Mouse (Mus musculus) thymus, postnatal 14 days (tissue): ENCODE measurements around the gene Znhit6.

Experiments used
- DNase-seq: peaks from one replicate; pipeline ENCODE4 v3.0.0; 2021

Gene Znhit6

DNA sequence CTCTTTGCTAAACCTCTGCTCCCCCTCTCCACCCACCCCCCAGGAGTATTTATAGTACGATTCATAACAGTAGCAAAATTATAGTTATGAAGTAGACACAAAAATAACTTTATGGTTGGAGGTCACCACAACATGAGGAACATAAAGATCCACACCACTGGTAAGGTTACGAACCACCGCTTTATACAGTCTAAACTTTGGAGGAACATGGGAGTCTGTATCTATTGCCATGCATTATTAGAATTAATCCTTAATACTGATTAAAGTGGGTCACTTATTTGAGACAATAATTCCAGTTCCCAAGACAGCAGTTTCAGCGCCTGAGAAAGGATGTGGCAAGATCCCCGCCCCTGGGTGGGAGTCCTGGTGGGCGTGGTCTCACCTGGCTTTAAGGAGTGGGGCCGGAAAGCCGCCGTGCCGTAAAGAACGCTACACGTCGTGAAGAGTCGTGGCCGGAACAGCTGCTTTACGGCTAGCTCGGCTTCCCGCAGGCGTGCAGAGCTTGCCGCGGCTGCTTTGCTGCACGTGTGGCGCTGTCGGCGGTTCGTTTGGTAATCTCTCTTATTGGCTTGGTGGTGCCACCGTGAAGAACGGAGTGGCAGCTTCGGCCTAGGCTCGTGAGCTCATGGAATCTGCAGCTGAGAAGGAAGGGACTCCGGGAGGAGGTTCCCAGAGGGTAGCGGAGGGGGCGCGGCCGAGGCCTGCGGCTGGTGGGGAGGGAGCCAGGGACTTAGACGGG is at the start of gene Znhit6:
Gene Znhit6, plus strand, starts transcription at position 463 of the 739 bp plus-strand sequence.
- DNase-seq: peak; percentile 95

DNA sequence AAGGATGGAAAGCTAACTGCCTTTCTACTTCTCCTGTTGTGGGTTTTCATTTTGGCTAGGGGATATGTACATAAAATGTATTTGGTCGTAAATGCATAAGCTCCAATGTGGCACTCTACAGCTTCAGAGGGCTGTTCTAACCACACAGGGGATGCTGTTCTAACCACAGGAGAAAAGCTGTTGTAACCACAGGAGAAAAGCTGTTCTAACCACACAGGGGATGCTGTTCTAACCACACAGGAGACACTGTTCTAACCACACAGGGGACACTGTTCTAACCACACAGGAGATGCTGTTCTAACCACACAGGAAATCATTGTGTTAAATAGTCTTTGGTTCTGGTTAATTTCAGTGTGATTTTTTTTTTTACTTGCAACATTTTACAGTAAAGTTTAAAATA is 38.1 kb upstream of the Znhit6 start:
- DNase-seq: peak; percentile 3

DNA sequence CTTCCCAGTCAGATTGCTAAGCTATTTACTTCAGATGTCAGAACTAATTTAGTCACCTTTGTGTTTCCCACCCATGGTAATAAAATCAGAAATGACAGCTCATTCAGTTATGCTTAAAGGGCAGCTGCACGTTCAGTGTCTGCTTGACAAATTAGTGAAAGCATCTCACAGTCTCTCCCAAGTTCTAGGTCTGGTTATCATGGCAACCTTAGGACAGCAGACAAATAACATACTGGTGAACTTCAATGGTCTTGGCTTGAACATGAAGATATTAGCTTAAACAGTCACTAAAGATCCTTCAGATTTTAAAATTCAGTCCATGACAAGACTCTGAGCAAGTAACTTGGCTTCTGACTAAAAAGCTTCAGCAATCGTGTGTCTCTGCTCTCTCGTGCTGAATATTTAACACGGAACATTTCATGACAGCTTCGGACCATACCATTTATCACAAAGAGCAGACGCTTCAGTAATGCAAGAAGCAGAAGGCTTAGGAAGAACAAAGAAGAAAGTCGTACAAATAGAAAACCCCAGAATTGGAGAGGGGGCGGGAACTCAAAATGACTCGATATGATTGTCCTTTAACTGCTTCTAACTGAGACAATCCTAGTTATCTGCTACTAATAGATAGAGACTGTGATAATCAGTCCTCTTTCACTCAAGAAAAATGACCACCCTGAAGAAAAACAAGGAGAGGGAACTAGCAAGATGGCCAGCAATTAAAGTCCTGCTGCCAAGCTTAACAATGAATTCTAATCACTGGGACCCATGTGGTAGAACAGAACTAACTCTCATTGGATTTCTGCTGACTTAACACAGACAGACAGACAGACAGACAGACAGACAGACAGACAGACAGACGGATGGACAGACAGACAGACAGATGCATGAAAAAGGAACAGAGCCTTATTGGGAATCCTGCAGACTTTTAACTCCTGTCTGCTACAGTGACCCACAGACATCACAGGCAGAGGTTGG is 27.3 kb upstream of the Znhit6 start:
- DNase-seq: no peak

DNA sequence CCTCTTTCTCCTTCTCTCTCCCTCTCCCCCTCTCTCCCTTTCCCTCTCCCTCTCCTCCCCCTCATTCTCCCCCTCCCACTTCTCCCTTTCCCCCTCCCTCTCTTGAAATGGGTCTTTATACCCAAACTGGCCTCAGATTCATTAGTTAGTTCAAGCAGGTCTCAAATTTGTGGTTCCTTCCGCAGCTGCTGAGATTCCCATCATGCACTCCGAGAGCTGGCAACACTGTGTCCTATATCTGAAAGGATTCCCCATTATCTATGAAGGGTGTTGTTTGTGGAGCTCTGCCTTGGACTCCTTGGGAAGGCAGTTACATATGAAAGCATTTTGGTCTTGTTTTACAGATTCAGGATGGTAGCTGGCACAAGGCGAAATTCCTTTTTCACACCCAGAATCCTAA is 25.8 kb upstream of the Znhit6 start:
- no peak for DNase-seq

DNA sequence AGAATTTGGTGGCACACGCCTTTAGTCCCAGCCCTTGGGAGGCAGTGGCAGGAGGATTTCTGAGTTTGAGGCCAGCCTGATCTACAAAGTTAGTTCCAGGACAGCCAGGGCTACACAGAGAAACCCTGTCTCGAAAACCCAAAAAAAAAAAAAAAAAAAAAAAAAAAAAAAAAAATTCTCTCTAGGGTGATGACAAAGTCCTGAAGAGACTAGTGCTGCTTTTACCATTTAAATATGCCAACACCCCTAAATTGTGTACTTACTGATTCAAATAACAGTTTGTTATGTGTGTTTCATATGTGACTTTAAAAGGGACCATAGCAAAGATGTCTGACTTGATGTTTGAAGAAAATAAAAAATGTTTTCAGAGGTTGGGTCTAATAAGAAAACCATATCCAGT is 21.6 kb upstream of the Znhit6 start:
- no peak for DNase-seq

DNA sequence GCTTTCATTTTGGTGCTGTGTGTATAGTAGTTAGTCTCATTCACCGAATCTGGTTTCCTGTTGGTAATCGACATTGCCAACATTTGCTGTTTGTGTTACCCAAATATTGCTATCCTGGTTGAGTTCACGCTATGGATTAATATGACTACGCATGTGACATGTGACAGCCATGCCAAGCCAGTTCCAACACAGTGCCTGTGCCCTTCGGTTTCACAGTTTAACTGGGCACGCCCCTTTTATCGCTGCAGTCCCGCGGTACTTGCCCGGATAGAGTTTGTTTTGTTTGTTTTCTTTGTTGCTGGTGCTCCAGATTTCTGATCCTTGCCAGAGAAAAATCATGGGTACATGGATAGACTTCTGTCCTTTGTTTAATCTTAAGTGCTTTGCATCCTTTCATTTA is 19.8 kb upstream of the Znhit6 start:
- DNase-seq: no peak

DNA sequence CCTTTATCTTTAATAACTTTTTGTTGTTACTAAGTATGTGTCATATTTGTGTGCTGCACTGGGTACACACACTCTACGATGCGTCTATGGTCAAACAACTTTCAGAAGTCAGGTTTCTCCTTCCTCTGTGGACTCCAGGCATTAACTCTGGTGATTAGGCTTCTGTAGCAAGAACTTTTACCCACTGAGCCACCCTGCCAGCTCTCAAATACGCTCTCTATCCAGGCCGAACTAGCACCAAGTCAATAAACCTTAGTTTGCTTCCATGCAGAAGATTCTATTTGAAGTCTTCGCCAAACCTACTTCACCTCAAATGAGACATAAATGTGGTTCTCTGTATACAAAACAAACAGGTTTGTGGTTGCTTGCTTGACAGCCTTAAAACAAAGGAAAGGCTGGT is 16.3 kb upstream of the Znhit6 start:
- no peak for DNase-seq

DNA sequence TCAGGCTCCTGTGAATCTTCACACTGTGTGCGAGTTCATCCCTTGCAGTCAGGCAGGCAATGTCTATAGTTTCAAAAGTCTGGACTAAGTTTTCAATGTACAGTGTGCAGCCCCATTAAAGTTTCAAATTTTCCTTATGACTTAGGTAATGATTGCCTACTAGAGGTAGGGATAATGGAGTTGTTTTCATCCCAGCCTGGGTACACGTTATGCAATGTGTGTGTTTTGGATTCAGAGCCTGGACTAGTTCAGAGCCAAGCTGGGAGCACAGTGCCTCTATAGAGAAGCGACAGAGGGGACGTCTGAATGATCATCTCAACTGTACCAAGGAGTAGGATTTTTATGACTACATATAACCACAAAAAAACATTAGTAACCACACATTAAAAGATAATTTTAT is 15.9 kb upstream of the Znhit6 start:
- DNase-seq: no peak

DNA sequence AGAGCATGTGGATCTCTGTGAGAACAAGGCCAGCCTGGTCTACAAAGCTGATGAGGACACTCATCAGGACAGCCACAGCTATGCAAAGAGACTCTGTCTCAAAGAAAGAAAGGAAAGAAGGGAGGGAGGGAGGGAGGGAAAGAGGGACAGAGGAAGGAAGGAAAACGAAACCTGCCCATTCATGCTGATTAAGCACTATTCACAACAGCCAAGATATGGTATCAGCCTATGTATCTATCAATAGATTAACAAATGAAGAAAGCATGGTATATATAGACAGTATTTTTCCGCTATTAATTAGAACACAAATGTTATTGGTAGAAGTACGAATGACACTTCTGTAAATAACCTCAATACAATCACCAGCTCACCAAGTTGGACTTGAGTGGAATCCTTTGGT is 1.5 kb upstream of the Znhit6 start:
- DNase-seq: no peak

DNA sequence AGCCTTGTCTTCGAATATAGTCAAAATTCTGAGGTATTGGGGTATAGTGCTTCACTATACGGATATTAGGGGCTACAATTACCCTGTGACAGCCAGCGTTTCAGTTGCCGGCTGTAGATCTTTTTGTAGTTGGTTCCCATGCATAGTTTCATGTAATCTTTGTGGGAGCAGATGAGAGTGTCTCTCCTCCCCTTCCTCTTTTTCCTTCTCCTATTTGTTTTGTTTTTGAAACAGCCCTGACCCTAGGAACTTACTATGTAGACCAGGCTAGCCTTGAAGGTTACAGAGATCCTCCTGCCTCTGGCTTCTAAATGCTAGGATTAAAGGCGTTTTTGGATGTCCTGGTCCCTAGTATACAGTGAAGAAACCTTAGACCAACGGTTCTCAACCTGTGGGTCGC is 665 bp upstream of the Znhit6 start:
- no peak for DNase-seq

DNA sequence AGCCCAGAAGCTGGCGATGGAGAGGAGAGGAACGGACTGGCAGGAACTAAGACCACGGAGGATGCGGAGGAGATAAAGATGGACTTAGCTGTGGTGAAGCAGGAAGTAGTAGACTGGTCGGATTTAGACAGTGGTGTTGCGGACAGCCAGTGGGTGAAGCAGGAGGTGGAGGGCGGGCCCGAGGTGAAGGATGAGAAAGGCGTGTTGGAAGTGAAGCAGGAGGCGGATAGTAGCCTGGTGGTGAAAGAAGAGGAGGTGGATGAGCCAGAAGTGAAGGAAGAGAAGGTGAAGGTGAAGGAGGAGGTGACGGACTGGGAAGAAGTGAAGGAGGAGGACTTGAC is 447 bp downstream of the Znhit6 start:
- DNase-seq: no peak

DNA sequence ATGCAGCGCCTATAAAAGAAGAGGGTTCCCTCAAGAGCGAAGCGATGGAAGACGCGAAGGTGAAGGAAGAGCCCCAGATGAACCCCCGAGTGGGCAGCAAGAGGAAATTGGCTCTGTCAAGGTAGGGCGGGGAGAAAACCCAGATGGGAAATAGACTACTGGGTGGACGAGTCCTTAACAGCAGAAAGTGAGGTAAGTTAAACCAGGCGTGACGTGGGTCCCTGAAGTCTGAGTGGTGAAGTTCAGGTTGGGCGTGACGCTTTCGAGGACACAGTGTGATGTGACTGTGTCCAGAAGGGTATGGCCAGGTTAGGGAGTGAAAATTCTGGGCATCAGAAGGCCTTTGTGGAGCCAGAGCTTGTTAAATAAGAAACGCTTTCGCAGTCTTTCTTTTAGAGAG is 871 bp downstream of the Znhit6 start:
- DNase-seq: peak; percentile 8

DNA sequence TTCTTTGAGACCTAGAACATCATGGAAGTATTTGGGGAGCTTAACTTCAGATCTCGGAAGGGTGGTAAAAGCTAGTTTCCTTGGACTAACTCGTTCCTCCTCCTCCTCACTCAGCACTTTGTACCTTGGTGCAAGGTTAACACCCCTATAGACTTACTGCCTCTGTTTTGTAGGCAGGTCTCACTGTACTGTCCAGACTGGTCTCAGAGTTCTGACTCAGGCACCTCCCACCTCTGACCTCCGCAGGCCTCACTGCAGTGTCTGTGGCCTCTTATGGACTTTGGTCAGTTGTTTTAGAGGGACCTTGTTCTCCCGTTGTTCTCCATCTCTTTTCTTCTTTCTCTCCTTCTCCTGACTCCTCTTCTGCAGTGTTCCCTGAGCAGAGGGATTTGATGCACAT is 7.0 kb downstream of the Znhit6 start:
- no peak for DNase-seq

DNA sequence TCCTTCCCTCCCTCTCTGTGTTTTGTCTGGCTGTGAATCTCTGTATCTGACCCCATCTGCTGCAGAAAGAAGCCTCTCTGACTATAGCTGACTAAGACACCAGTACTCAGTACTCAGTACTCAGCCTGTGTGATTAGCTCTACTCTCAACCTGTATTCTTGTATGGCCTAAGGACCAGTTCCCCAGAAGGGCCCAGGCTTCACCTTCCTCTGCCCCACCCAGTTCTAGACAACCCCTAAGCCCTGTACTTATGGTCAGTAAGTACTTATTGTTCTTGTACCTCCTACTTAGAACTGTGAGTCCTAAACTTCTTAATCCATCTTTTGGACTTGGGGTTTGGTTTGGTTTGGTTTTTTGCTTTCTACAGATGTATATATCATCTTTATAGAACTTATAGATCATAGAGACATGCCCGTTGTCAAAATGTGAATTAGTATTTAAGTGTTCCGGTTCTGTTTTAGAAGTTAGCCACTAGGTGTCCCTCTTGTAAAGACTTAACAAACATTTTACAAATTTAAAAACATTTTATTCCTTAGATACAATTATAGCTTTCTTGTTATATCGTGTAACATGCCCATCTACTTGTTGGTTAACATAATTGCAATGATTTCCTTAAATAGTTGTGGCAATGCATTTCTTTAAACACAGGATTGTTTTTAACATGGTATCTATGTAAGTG is 7.7 kb downstream of the Znhit6 start:
- no peak for DNase-seq

DNA sequence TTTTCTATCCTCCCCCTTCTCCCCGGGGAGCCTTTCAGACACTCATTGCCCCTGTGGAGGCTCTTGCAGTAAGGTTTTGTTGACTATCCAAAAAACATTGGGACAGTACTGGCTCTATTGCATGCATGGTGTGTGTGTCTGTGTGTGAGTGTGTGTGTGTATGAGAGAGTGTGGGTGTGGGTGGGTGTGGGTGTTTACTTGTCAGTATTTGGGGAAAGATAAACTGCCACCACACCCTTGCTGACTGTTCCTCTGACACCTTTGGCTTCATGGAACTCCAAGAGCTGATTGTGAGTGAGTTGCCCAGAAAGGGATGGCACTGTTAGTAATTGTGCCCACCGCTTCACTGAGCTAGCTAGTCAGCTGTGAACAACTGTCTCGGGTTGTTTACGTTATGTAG is 14.6 kb downstream of the Znhit6 start:
- no peak for DNase-seq

DNA sequence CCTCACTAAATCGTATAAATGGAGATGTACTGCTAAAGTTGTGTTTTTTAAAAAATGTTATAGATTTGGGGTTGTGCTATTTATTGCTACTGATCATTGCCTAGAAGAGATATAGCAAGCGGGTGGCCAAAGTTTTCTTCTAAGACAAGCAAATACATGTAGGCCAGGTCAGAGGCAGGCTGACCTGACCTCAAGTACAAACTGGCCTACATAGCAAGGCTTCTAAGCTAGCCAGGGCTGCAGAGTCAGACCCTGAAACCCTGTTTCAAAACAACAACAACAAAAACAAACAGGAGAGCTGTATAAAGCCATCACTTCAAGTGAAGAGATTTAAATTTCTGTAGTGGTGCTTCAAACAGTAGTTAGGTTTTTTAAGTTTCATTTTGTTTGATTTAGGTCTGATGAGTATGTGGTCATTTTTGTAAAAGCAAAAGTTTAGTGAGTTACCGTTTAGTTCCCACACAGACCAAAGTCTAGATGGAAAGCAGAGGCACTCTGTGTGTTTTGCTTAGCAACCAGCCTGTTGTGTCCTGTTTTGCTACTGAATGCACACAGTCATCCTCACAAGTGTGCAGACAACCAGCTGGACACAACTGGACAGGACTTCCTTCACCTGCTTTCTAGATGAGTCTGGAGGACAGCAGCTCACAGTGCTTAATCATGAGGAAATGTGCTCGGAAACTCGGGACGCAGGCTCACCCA is 16.0 kb downstream of the Znhit6 start:
- no peak for DNase-seq

DNA sequence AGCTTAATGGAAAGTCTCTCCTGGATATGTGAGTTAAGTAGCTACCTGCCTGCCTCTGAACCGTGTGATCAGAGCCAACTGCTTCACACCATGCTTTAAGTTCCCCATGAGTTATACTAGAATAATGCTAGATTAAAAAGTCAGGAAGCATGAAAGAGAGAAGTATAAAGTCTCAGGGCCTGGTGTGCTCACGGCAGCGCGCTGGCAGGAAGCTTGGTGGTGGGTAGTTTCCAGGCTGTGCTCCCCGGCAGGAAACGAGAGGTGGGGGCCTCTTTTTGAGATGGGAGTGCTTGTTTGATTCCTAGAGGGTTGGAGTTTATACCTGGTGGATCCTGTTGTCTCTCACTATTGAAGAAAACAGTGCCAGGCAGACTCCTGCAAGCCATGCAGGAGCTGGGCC is 19.3 kb downstream of the Znhit6 start:
- no peak for DNase-seq

DNA sequence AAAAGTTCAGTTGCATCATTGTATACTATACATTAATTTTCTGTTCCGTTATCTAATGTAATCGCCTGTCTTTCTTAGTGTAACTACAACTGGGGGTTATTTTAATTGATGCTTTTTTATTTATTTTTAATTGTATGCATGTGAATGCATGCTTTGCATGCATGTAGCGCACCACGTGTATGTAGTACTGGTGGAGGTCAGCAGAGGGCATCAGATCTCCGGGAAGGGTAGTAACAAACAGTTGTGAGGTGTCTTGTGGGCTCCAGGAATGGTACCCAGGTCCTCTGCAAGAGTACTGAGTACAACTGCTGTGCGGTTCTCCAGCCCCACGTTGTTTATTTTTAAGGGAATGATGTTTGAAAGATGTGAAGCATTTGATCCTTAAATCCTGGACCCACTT is 23.1 kb downstream of the Znhit6 start:
- DNase-seq: no peak

DNA sequence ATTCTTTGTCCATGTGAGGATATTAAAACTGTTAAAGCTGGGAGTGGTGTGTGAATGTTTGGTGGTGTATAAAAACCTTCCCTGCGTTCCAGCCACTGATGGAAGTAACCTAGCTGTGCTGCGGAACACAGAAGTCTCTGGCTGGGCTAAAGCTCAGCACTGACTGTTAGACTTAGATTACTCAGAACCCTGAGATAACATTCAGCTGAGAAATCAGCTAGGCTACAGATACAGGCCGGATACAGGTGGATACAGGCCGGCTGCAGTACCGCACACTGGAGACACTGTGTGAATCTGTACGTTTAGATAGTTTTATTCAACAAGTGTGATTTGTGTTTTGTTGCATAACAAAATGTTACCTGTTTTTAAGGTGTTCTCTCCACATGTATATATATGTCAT is 24.8 kb downstream of the Znhit6 start:
- DNase-seq: no peak

DNA sequence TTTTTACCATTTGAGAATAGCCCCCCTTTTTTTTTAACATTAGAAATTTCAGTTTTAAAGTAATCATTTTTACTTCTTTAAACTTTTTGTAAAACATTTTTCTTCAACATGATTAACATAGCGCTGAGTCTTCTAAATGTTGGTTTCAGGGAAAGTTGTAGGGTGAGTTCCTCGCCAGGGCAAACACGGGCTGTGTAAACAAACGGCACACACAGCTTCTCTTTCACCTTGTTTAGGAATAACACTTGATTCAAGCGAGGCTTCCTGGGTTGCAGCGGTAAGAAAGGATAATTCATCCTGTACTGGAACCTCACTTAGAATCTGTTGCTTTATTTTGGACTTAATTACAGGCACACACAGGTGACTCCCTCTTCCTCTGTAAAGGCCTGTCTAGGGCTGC is 25.3 kb downstream of the Znhit6 start:
- DNase-seq: no peak

DNA sequence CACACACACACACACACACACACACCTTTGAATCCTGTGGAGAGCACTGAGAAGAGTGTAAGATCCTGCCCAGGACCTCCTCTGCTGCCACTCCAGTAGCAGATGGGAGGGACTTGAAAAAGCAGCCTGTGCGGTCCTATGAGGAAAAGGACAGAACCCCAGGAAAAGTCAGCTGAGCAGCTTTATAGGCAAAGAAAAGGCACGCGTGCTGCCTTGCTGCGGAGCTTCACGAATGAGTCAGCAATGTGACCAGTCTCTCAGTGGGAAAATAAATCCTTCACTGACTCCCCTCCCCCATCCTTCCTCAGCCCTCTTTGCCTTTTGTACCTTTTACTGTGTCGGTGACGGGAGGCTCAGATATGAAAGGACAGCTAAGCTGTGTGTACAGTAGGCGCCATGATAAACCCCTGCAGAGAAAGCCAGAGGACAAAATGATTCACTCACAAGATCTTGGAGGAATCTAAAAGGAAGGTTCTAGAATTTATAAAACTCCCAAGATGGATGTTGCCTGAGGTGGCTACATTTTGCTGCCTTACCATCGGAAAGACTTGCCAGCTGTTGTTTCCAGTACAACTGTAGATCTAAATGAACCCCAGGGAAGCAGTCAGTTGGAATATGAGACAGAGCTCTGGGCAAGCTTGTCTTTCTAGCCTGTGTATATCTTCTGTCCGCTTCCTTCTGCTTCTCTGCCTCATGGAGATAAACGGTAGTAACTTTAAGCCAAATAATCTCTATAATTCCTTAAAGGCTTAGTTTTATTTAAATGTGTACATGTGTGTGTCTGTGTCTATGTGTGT is 26.6 kb downstream of the Znhit6 start:
- DNase-seq: no peak

DNA sequence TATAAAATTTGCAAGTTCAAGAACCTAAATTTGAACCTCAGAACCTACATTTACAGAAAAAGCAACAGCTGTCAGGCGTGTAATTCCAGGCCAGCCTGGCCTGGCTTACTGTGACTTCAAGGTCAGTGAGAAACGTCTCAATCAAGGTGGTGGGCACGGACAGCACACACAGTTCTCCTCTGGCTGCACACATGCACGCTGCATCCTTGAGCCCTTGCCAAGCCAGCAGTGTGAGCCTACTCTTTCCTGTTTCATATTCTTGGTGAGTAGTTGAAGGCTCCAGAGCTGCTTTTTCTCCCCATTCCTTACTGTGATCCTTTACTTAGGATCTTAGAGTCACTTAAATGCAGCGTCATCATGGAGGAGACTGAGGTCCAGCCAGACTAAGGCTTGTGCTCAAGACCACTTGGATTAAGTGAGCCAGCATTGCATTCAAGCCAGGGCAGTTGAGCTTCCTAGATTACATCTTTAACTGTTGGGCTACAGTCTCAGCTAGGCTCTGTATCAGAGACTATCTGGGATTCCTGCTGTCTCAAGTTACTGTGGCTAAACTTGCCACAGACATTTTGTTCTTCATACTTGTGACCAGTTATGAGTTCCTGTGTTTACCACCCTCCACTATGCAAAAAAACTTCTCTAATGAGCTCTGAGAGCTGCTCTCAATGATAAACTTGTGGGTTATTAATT is 29.6 kb downstream of the Znhit6 start:
- no peak for DNase-seq
